Mouse (Mus musculus): Measurements from ENCODE around the gene Atg16l1.
"Not testable (repeated sequence)": the region's sequence is repeated elsewhere in the genome, so short reads cannot be mapped to it uniquely, and the experiment has no call there.

The Atg16l1 gene

DNA sequence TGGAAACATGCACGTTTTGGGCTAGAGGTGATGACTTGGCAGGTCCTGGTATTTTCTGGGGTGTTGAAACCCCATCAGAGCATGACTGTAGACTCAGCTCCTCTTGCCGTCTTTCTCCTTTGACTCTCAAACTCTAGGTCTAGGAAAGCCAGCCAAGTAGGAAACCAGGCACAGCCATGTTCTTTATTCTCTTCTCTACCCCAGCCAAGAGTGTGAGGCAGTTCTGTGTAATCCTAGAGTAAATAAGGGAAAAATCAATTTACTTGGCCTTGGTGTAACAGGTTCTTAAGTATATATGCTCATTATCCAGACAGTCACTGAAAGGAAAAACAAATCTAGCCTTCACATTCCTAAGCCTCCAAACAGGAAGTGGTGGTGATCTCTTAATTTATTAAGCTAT lies 17.7 kb downstream of the Atg16l1 start:
- in situ Hi-C loops (cut with MseI, MboI), result no loop called here

DNA sequence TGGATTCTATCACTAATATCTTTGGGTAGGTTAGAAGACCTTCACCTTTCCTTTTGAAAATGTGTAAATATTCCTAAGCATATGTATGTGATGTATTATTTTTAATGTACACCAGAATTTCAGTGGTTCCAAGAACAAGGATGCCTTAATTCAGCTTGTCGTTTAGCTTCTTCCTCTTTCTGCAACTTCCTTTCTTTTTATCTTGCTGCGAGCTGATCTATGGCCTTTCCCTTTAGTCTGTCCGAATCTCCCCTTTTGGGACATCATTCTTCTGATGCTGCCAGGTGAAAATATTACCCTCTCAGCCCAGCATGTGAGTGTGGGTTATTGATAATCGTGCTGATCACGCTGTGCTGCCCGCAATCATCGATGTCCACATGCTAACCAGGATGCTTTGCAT lies 19.2 kb downstream of the Atg16l1 start:
- in situ Hi-C loops (cut with MseI, MboI), result no loop called here

DNA sequence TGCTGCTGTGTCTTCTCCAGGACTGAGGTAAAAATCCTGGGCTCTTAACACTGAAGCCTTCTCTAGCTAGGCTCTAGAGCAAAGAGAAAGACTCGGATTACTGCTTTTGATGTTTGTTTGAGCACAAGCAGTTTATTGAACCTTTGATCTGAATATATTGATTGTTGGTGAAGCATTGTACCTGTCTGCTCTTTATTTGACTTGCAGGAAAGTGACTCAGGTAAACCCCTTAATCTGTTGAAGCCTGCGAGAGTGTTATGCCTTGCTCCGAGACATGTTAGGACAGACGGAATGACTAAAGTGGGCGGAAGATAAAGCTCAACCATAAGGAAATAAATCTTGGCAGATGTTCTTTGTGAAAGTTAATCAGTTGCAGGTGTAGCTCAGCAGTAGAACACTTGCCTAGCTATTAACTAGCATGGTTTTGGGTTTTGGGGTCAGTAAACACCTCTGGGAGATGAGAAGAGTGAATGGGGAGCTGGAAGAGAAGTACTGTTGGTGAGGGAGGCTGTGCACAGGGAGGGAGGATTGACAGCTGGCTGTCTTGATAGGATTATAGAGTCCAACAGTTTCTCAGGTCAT lies 23.6 kb downstream of the Atg16l1 start:
- in situ Hi-C loops (cut with MseI, MboI), result no loop called here

DNA sequence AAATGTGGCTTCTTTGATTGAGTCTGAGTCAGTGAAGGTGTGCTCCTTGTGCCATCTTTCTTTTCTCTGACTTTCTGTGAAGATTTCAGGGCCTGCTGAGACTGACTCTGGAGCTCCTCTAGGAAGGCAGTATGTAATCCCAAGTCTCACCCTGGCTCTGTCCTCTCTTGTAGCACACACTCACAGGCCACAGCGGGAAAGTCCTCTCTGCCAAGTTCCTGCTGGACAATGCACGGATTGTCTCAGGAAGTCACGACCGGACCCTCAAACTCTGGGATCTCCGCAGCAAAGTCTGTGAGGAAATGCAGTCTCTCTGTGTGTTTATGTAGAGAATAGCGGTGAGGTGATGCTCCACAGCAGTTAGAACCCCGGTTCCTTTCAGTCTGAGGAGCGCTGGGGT lies 30.0 kb downstream of the Atg16l1 start:
- in situ Hi-C loops (cut with MseI, MboI), result no loop called here

DNA sequence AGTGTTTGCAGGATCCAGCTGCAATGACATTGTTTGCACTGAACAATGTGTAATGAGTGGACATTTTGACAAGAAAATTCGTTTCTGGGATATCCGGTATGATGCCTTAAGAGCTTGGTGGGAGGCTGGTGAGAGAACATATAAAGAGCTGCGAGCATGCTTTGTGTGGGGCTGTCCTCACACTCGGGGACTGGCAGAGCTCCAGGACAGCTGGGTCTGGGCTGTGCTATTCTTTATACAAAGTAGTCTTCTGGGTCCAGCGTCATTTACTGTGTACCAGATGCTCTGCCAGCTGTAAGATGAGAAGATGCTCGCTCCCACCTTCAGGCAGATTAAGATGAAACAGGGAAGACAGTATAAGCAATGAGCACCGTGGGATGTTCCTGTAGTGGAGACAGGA lies 30.6 kb downstream of the Atg16l1 start:
- in situ Hi-C loops (cut with MseI, MboI), result no loop called here

DNA sequence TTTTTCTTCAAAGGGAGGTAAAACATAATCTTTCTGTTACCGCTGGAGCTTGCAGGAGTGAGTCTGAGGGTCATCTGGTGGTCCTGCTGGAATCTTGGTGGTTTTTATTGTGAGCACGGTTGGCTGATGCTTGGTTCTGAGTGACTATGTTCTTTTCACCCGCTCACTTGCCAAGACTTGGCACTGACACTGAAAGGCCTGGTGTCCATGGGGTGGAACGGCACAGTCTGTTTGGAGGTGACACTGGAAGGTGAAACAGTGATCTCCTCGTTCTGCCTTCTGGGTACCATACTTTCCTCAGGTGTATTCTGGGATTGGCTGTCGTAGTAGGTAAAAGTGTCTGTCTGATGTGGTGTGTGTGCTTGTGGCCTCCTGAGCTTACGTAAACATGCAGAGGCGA lies 34.0 kb downstream of the Atg16l1 start:
- in situ Hi-C loops (cut with MseI, MboI), result no loop called here

DNA sequence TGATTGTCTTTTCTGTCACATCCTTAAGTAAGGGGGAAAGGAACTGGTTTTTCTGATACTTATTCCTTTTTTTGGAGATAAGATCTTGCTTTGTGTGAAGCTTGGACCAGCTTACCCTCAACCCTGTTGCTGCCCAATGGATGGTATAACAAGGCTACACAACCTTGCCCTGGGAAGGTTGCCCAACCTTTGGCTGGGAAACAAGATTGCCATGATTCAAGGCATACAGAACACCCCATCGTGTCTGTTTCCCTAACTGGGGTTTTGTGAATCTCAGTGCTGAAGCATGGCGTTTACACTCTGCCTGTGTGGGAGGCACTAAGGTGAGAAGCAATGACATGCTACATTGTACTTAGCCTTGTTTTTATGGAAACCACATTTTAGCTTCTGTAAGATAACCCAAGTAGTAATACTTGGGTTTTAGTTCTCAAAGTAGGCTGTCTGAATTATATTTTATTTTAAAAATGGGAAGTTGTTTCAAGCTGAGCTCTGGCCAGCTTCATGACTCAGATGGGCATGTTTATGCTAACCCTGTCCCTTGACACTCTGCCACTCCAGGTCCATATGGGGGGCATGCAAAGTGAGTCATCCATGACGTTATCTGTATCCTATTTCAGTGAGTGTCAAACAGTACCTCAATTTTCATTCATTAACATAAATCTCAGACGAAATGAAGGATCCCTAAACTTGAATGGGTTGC lies 36.9 kb downstream of the Atg16l1 start:
- in situ Hi-C loops (cut with MseI, MboI), result no loop called here

DNA sequence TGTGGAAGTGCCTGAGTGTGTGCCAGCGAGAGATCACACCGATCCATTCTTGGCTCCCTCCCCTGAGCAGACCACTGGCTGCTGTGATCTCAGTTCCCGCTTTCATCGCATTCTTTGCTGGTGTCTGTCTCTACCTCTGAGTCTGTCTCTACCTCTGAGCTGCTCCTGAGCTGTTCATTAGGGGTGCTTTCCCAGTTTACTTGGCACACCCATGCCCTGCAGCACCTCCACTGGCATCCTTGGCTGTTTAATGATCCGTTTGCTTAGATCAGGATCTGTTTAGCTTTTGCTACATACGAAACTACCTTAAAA lies 37.4 kb downstream of the Atg16l1 start:
- in situ Hi-C loops (cut with MseI, MboI), result no loop called here

DNA sequence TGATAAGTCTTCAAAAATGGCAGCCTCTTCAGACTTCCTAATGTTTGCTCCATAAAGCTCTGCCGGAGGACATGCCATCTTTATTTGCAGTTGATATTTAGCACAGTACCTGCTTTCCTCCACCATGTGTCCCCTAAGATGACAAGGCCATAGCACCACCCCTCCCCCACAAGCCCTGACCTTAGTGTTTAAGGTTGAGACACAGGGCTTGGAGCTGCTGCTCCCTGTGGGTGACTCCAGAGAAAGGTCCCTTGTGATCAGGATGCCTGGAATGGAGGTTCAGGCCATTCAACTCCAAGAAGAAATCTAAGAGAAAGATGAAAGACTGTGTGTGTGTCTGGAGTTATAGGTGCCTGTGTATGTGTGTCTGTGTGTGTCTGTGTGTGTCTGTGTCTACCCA lies 42.0 kb downstream of the Atg16l1 start:
- in situ Hi-C loops (cut with MseI, MboI), result no loop called here

DNA sequence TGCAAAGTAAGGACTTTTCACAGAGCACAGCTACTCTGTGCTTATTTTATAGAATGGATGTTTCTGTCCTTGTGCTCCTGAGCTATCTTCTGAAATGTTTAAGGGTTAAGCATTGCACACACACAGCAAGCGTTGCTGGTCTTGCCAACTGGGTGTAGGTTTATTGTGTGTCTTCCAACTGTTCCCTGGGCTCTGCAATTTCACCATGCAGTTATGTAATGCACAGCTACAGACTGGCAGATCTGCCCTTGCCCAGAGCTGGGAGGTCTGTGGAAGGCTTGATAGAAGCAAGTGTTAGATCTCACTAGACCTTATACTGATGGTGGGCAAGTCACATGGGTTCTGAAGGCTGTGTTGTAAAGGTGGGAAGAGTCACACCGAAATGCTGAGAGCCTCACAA lies 42.6 kb downstream of the Atg16l1 start:
- in situ Hi-C loops (cut with MseI, MboI), result no loop called here

DNA sequence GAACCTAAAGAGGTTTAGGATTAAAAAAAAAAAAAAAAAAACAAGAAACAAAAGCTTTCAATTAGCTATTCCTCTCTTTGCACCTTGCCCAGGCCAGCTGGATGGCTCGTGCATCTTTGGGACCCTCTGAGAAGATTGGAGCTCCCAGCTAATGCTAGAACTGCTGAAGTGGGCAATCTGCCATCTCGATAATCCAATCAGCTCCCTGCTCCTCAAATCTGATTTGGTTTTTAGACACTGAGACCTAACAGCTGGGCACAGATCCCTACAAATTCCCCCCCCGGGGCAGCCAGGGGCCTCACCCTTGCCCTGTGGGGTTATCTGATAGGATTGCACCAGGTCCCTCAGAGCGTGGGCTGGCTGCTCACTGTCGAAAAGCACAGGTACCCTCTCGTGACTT lies 47.9 kb downstream of the Atg16l1 start, which contains the start of gene Sag:
Gene Sag (plus strand): TSS at position 105 of the 400 bp plus-strand sequence.
- in situ Hi-C loops (cut with MseI, MboI), result no loop called here

DNA sequence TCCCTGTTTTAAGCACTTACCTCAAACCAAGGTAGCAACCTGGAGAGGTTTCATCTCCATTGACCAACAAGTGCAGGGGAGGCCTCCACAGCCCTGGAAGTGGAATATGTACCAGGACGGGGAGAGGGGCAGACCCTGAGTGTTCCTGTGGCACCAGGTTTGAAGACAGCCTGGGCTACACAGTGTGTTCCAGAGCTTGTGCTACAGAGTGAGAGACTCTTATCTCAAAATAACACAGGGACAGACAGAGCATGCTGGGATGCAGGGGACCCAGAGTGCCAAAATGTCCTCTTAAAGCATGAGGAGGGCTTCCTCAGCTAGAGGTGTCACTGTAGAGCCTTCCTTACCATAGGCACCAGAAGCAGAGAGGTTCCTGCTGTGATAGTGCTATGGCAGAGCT lies 52.1 kb downstream of the Atg16l1 start:
- in situ Hi-C loops (cut with MseI, MboI), result no loop called here

DNA sequence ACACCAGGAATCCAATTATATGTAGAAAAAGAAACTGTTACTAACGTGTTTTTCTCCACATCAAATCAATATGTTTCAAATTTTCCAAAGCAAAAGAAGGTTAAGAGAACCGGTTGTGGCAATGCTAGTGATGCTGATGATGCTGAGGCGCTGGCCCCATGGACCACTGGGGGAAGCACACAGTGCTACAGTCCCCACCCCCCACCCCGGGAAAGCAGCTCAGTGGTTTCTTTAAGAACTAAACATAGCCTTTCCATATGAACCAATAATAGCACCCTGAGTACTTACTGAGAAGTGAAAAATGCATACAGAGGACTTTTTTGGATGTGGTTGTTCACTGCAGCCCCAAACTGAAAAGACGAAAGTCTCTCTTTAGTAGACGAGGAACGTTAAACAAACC lies 55.7 kb downstream of the Atg16l1 start:
- in situ Hi-C loops (cut with MseI, MboI), result no loop called here

DNA sequence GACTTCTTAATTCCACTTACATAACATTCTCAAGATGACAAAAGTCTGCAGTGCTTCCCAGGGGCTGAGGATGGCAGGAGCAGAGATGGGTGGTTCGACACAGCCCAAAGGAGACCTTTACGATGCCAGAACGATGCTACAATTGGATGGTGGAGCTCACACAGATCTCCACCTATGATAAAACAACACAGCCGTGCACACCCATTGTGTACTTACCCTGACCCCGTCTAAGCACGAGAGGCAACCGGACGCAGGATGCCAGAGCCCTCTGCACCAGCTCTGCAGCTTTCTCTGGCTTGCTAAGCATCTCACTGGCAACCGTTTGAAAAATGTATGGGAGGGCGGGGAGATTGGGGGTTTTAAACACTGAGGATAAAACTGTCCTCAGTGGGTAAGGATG lies 56.4 kb downstream of the Atg16l1 start:
- in situ Hi-C loops (cut with MseI, MboI), result no loop called here

DNA sequence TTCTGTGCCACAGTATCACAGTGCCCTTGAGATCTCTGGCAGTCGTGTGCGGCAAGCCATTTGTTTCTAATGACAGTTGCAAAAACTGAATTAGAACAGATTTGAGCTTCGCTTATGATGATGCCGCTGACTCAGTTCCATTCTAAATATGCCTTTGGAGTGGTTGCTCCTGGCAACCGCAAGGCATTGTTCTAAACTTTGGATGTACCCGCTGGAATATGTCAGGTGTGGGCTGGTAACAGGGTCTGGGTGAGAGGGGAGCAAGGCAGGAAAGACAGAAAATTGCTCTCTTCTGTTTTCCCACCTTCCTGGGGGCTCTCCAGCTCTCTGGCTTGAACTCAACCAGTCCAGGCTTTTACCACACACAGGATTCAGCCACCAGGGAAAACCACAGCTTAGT lies 57.5 kb downstream of the Atg16l1 start:
- in situ Hi-C loops (cut with MseI, MboI), result no loop called here

DNA sequence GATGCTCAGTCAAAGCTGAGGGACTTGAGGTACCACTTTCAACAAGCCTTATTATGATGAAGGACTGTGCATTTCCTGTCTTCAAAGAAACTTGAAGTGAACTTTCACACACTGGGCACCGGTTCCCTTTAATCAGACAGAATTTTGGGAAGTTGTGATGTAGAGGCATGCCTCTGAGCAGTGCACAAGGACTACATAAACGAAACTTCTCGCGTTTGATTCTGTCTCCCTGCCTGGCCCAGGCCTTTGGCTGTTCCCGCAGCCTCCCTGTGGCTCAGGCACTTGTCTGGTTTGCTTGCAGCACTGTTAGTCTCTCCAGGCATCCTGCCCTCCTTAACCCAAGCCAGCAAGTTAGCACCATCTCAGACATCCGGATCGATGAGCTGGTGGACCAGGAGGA lies 58.0 kb downstream of the Atg16l1 start:
- in situ Hi-C loops (cut with MseI, MboI), result no loop called here

DNA sequence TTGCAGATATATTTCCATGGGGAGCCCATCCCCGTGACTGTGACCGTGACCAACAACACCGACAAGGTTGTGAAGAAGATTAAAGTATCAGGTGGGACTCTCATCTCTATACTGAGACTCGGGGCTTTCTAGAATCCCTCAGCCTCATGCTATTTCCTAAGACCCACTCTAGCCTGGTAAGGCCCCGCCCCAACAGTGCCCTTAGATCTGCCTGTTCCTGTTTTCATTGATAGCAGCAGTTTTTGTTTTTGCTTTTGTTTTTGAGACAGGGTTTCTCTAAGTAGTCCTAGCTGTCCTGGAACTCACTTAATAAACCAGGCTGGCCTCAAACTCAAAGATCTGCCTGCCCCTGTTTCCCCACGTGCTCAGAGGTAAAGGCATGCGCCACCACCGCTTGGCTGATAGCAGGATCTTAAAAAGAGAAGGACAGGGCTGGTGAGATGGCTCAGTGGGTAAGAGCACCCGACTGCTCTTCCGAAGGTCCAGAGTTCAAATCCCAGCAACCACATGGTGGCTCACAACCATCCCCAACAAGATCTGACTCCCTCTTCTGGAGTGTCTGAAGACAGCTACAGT lies 68.8 kb downstream of the Atg16l1 start:
- in situ Hi-C loops (cut with MseI, MboI), result no loop called here

DNA sequence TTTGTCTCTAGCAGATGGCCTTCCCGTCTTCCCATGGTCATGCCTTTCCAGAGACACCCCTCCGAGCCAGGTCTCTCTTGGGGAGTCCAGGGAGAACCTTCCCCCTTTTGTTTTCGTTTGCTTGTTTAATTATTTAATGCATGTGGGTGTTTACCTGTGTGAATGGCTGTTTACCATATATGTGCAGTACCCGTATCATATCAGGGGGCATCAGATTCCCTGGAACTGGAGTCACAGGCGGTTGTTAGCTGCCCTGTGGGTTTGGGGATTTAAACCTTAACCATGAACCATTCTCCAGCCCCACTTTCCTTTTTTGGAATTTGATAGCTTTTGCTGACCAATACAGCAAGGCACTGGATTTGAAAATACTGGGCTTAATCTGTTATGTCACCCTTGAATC lies 69.6 kb downstream of the Atg16l1 start:
- in situ Hi-C loops (cut with MseI, MboI), result no loop called here

DNA sequence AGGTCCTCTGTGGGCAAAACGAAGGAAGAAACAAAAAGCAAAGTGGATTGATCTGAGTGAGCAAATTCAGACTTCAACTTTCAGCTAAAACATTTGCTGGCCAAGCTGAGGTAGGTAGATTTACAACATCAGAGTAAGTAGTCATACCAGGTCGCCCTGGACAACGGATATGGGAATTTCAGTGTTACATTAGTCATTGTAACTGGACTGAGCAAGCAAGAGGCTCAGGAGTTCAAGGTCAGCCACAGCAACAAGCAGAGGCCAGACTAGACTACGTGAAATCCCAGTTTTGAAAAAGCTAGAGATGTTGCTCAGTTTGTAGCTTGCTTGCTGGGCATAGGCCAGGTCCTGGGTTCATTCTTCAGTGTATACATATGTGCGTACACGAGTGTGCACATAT lies 70.3 kb downstream of the Atg16l1 start:
- in situ Hi-C loops (cut with MseI, MboI), result no loop called here

DNA sequence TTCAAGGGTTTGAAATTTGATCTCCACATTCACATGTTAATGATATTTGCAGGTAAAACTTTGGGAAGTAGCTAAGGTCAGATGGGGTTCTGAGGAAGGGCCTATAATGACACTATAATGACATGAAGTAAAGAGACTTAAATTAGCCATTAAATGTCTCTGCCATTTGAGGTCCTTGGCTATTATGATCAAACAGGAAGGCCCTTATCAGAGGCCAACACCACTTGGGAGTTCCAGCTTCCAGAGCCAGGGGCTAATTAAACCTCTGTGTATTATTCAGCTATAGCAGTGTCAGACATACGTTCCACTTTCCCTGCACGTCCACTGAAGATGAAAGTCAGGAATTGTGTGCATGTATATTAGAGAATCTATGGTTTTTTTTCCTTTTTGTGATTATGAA lies 70.8 kb downstream of the Atg16l1 start:
- in situ Hi-C loops (cut with MseI, MboI), result no loop called here

DNA sequence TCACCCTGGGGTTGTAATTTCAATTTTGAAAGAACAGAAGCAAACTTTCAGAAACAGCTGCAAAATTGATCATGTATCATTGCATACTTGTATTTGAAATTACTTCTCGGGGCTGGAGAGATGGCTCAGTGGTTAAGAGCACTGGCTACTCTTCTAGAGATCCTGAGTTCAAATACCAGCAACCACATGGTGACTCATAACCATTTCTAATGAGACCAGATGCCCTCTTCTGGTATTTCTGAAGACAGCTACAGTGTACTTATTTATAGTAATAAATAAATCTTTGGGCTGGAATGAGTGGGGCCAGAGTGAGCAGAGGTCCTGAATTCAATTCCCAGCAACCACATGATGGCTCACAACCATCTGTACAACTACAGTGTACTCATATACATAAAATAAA lies 71.8 kb downstream of the Atg16l1 start:
- in situ Hi-C loops (cut with MseI, MboI), result not testable (repeated sequence)

DNA sequence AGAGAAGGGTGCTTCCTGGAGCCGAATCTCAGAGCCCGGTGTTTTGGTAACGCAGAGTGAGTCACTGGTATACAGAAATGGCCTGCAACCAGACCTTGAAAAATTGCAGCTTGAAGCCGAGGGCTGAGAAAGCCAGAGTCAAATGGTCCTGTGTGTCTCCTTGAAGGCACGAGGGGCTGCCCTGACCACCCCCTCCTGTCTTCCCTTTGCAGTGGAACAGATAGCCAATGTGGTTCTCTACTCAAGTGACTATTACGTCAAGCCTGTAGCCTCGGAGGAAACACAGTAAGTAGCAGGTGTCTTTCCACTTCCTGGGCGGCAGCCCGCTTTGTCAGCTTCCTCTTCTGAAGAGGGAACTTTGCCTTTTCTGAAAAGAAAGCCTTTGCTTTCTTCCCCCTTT lies 72.5 kb downstream of the Atg16l1 start:
- in situ Hi-C loops (cut with MseI, MboI), result no loop called here

DNA sequence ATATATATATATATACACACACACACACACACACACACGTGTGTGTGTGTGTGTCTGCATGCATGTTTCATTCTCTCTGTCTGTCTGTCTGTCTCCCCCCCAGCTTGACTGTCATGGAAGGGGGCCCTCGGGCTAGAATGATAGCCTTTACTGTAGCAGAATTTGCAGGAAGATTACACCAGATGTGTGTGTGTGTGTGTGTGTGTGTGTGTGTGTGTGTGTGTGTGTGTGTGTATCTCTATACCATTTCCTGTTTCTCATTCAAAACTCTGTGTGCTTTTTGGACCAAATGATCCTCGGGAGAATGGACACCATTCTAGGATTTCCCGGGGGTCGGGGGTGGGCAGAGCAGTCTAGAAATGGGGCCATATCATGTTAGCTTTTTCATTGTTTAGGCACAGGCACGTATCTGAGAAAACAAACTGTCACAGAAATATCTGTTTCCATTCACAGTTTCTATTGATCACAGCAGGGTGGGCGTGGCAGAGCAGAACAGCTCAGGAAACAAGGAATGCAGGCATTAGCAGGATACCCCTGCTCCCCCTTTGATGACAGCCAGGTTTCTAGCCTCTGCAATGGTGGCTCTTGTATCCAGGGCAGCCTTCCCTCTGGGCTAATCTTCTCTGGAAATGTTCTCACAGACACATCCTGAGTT lies 73.4 kb downstream of the Atg16l1 start:
- in situ Hi-C loops (cut with MseI, MboI), result no loop called here
